In the genomic region with DNA sequence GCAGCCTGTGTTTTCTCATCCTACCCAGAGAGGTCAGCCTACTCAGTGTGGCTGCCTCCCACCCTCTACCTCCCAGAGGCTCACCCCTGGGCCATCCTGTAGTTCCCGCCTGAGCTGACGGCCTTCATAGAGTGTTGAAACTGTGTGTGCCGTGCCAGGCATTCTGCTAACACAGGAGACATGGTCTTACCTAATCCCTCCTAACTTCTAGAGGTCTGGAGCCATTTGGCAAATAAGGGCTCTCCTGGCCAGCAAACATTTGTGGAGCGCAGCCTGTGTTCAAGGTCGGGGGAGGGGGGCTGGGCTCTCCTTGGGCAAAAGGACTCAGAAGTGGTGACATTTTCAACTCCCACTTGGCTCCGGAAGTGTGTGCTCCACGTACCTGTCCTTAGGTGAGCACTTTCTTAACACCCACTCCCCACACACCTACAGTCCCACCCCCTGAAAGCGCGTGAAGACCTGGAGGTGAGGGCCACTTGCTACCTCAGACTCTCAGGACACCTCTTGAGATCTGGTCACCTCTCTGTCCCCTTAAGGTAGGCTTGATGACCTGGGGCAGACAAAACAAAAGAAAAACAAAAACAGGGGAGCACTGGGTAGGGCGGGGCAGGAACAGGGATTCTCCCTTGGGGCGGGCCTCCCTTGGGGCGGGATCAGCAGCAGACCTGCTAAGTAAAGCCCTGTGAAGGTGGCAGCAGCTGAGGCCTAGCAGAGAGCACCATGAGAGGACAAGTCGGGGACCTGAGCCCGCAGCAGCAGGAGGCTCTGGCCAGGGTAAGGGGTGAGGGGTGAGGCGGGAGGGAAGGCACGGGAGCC, we compare ENCODE assay signal across 16 mouse cellular contexts. TPM values are rescaled to one million over a fixed set of nuclear protein-coding genes. Genes with fewer than 3 reads are reported as not detected.
DNase-seq lines count a peak whose midpoint lies in the region; ATAC-seq and TF ChIP-seq lines count a peak whose summit lies in the region.
"Had no signal": no experiment of that assay in that cellular context is flagged by ENCODE, and none has a peak within 500 bp of the region (broad histone marks: within the 10 kb centered on the region; RNA-seq: fewer than 3 reads in every experiment).

A gene (plus strand): TSS at position 337 of the 816 bp plus-strand sequence.

- H3K9me3 ChIP-seq in limb, embryonic 13.5 days, result no peaks in the 10 kb centered on the region
- H3K9me3 ChIP-seq in limb, embryonic 10.5 days (replicated peaks), result no peaks in the 10 kb centered on the region
- H3K9me3 ChIP-seq in lung, embryonic 14.5 days (ENCODE audit: low read depth, low read length), result no peaks in the 10 kb centered on the region
- H3K9me3 ChIP-seq in forebrain, embryonic 10.5 days, result no peaks in the 10 kb centered on the region; the same call in 1 of the 2 replicates
- H3K9me3 ChIP-seq: neural tube, embryonic 13.5 days had no signal

- H3K4me1 ChIP-seq in limb, embryonic 13.5 days, result no peaks in the 10 kb centered on the region
- H3K4me1 ChIP-seq in limb, embryonic 10.5 days, result 0 out of 2 replicates have a peak, but pooled peaks cover 3% of the 10 kb centered on the region
- 0 out of 2 replicates have a peak, but pooled peaks cover 3% of the 10 kb centered on the region for H3K4me1 ChIP-seq in lung, embryonic 14.5 days (ENCODE audit: insufficient read depth)
- 0 out of 2 replicates have a peak, but pooled peaks cover 3% of the 10 kb centered on the region for H3K4me1 ChIP-seq in forebrain, embryonic 10.5 days
- H3K4me1 ChIP-seq: neural tube, embryonic 13.5 days had no signal

- H3K36me3 ChIP-seq in limb, embryonic 13.5 days, result no peaks in the 10 kb centered on the region
- H3K36me3 ChIP-seq in limb, embryonic 10.5 days, result no peaks in the 10 kb centered on the region
- H3K36me3 ChIP-seq in lung, embryonic 14.5 days (ENCODE audit: insufficient read depth), result no peaks in the 10 kb centered on the region
- no peaks in the 10 kb centered on the region for H3K36me3 ChIP-seq in forebrain, embryonic 10.5 days (replicated peaks)
- H3K36me3 ChIP-seq: neural tube, embryonic 13.5 days had no signal

- no peak within 1 kb of the TSS for H3K4me3 ChIP-seq in limb, embryonic 13.5 days
- H3K4me3 ChIP-seq in limb, embryonic 10.5 days, result no peak within 1 kb of the TSS
- H3K4me3 ChIP-seq in lung, embryonic 14.5 days (ENCODE audit: low read depth, low read length), result no peak within 1 kb of the TSS
- H3K4me3 ChIP-seq in forebrain, embryonic 10.5 days, result no peak within 1 kb of the TSS
- H3K4me3 ChIP-seq: neural tube, embryonic 13.5 days had no signal

- no peak for TF ChIP-seq CTCF in lung, embryonic 14.5 days (IDR thresholded peaks at IDR 0.05; ENCODE audit: low read depth)

- ATAC-seq in limb, embryonic 13.5 days (ENCODE audit: low FRiP score, low read depth), result no peak
- ATAC-seq in lung, embryonic 14.5 days (ENCODE audit: insufficient read depth), result peak; percentile 54; the same call in 1 of the 2 replicates
- ATAC-seq: CD4-positive, CD25-positive, alpha-beta regulatory T cell, adult 4 months; forebrain, embryonic 14.5 days had no signal

- no peak within 1 kb of the TSS for H3K27ac ChIP-seq in limb, embryonic 13.5 days
- H3K27ac ChIP-seq in limb, embryonic 10.5 days, result no peak within 1 kb of the TSS
- H3K27ac ChIP-seq in lung, embryonic 14.5 days (ENCODE audit: low read depth), result peak within 1 kb of the TSS; percentile 19; the same call in 1 of the 2 replicates
- no peak within 1 kb of the TSS for H3K27ac ChIP-seq in forebrain, embryonic 10.5 days
- H3K27ac ChIP-seq: neural tube, embryonic 13.5 days had no signal

- peaks cover 24% of the 10 kb centered on the region for H3K27me3 ChIP-seq in limb, embryonic 13.5 days
- peaks cover 27% of the 10 kb centered on the region for H3K27me3 ChIP-seq in limb, embryonic 10.5 days (ENCODE audit: low read depth, poor library complexity, severe bottlenecking)
- peaks cover 8% of the 10 kb centered on the region; the same call in 1 of the 2 replicates for H3K27me3 ChIP-seq in lung, embryonic 14.5 days (ENCODE audit: insufficient read depth, low read length)
- peaks cover 22% of the 10 kb centered on the region for H3K27me3 ChIP-seq in forebrain, embryonic 10.5 days (ENCODE audit: poor library complexity, severe bottlenecking)
- H3K27me3 ChIP-seq: neural tube, embryonic 13.5 days had no signal

- 31% methylated on average over 16 of the region's 16 CpGs for WGBS in limb, embryonic 13.5 days
- 31% methylated on average over 16 of the region's 16 CpGs for WGBS in limb, embryonic 10.5 days
- 19% methylated on average over 15 of the region's 16 CpGs for WGBS in lung, embryonic 14.5 days
- 34% methylated on average over 16 of the region's 16 CpGs for WGBS in forebrain, embryonic 10.5 days

- DNase-seq in limb, embryonic 10.5 days (ENCODE audit: low spot score), result no peak
- peak; percentile 84 for DNase-seq in fat pad, adult 2 months (ENCODE audit: extremely low read depth, low read depth, low spot score)
- peak; percentile 12 for DNase-seq in lung, embryonic 14.5 days
- DNase-seq in right cerebral cortex, postnatal 36 days (ENCODE audit: low spot score in 2 of 2), result no peak
- DNase-seq in frontal cortex, postnatal 14 days (ENCODE audit: low spot score in 2 of 2), result no peak
- DNase-seq in forebrain, embryonic 10.5 days (ENCODE audit: extremely low spot score, low spot score), result no peak
- DNase-seq: heart, adult 18-20 months; midbrain, embryonic 14.5 days; right cerebral cortex, postnatal 14 days had no signal

- H3K4me2 ChIP-seq in limb, embryonic 13.5 days (replicated peaks), result no peak within 1 kb of the TSS
- H3K4me2 ChIP-seq in lung, embryonic 14.5 days, result peak within 1 kb of the TSS; percentile 33
- H3K4me2 ChIP-seq: neural tube, embryonic 13.5 days had no signal

- peak within 1 kb of the TSS; percentile 19; the same call in 1 of the 2 replicates for H3K9ac ChIP-seq in limb, embryonic 13.5 days
- no peak within 1 kb of the TSS; the same call in 1 of the 2 replicates for H3K9ac ChIP-seq in lung, embryonic 14.5 days
- H3K9ac ChIP-seq: neural tube, embryonic 13.5 days had no signal

RNA-seq across cellular contexts. Expression of the gene that starts here (rescaled TPM):
- 0.09 TPM in 2 replicates for polyA plus RNA-seq in limb, embryonic 13.5 days (2015; fragmentation: Nextera tagmentation; extraction: Ambion mirVana)
- polyA plus RNA-seq in limb, embryonic 10.5 days (2016; fragmentation: Nextera tagmentation; extraction: Ambion mirVana), result 0.06 TPM in 1 of 2 replicates, not detected in the other
- polyA plus RNA-seq in lung, embryonic 14.5 days (2014; fragmentation: Nextera tagmentation; extraction: Ambion mirVana), result 3.8 and 4.2 TPM in 2 replicates
- not detected in 2 replicates for polyA plus RNA-seq in forebrain, embryonic 10.5 days (2016; fragmentation: Nextera tagmentation; extraction: Ambion mirVana)
- polyA plus RNA-seq: CD4-positive, CD25-positive, alpha-beta regulatory T cell, adult 4 months; forebrain, embryonic 14.5 days; hindbrain, embryonic 11.5 days; kidney, embryonic 14.5 days; limb, embryonic 11.5 days; midbrain, embryonic 14.5 days; neural tube, embryonic 13.5 days had no signal

Comparison
In these comparisons a context has a peak if more than half of its experiments do, and no peak if none do; other contexts are left out.
1. DNase-seq: peak in fat pad, adult 2 months (single experiment) and lung, embryonic 14.5 days (single experiment); none in limb, embryonic 10.5 days (single experiment), right cerebral cortex, postnatal 36 days (0 of 2), frontal cortex, postnatal 14 days (0 of 2) and forebrain, embryonic 10.5 days (single experiment).